Mouse (Mus musculus) 3134 (cell line): ENCODE measurements at regions not wholly inside any gene's neighbourhood (a gene's known extent, or its start where the extent isn't known, plus 50 kb on each side); places are given as distances from the start of the nearest gene placed in this dataset.

Source experiments
- DNase-seq: peaks from one replicate; pipeline ENCODE4 v3.0.0-alpha.2; 2011; ENCODE audit warnings: low spot score; ENCODE audit not compliant: insufficient read length; ENCODE audit errors: extremely low read depth

GRCm38 (mm10) chr1:34930571-34930970, 80.8 kb downstream of the Plekhb2 start:
- no peak for DNase-seq

GRCm38 (mm10) chr1:34943196-34943595, 93.4 kb downstream of the Plekhb2 start:
- DNase-seq = no peak

GRCm38 (mm10) chr1:34961633-34962507, 112.1 kb downstream of the Plekhb2 start:
- no peak for DNase-seq

- DNase-seq = no peak
Observed at GRCm38 (mm10) chr1:34962508-34962885, 112.7 kb downstream of the Plekhb2 start.

GRCm38 (mm10) chr1:34974801-34975200, 125.0 kb downstream of the Plekhb2 start:
- no peak for DNase-seq

GRCm38 (mm10) chr1:34978156-34978555, 128.4 kb downstream of the Plekhb2 start:
- no peak for DNase-seq

GRCm38 (mm10) chr1:34979350-34979749, 129.6 kb downstream of the Plekhb2 start:
- peak; percentile 13 for DNase-seq

- no peak for DNase-seq
Observed at GRCm38 (mm10) chr1:34981934-34982333, 132.2 kb downstream of the Plekhb2 start.

GRCm38 (mm10) chr1:34982966-34983365, 133.2 kb downstream of the Plekhb2 start:
- no peak for DNase-seq

- no peak for DNase-seq
Observed at GRCm38 (mm10) chr1:34986861-34987260, 137.1 kb downstream of the Plekhb2 start.

GRCm38 (mm10) chr1:34987650-34988221, 138.0 kb downstream of the Plekhb2 start:
- no peak for DNase-seq

- no peak for DNase-seq
Observed at GRCm38 (mm10) chr1:34988225-34988624, 138.4 kb downstream of the Plekhb2 start.

- DNase-seq = no peak
Observed at GRCm38 (mm10) chr1:35000801-35001200, 151.0 kb downstream of the Plekhb2 start.

- DNase-seq = no peak
Observed at GRCm38 (mm10) chr1:35017471-35017870, 167.7 kb downstream of the Plekhb2 start.

GRCm38 (mm10) chr1:35032619-35033018, 182.8 kb downstream of the Plekhb2 start:
- no peak for DNase-seq

GRCm38 (mm10) chr1:35072811-35073210, 223.0 kb downstream of the Plekhb2 start:
- DNase-seq = no peak

- DNase-seq = no peak
Observed at GRCm38 (mm10) chr1:35094873-35095272, 245.1 kb downstream of the Plekhb2 start.

- DNase-seq = no peak
Observed at GRCm38 (mm10) chr1:35095785-35096184, 246.0 kb downstream of the Plekhb2 start.

- no peak for DNase-seq
Observed at GRCm38 (mm10) chr1:35106665-35107064, 256.9 kb downstream of the Plekhb2 start.

GRCm38 (mm10) chr1:35109801-35110200, 260.0 kb downstream of the Plekhb2 start:
- no peak for DNase-seq

- DNase-seq = no peak
Observed at GRCm38 (mm10) chr1:35115521-35115920, 265.7 kb downstream of the Plekhb2 start.

GRCm38 (mm10) chr1:35137907-35138306, 288.1 kb downstream of the Plekhb2 start:
- no peak for DNase-seq
